Comparison of ENCODE assay signal across 8 mouse cellular contexts in the genomic region with DNA sequence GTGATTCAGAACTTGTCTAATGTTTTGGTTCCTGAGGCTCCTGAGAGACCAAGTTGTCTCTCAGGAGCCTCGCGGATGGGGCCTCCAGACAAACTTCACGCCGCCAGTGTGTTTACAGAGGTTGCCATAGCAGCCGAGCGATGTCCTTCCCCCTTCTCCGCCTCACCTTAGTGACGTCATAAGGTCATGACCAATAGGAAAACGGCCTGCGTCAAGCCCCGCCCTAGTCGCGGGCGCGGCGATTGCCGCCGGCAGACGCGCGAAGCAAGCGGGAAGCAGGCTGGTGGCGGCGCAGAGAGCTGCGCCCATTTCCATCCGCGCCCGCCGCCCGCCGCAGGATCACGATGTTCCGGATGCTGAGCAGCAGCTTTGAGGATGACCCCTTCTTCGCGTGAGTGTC. TPM values are rescaled to one million over a fixed set of nuclear protein-coding genes. Genes with fewer than 3 reads are reported as not detected.
DNase-seq lines count a peak whose midpoint lies in the region; ATAC-seq and TF ChIP-seq lines count a peak whose summit lies in the region.

A gene (plus strand): TSS at position 226 of the 400 bp plus-strand sequence.

- peak within 1 kb of the TSS; percentile 56 for H3K4me3 ChIP-seq in hindbrain, embryonic 12.5 days
- H3K4me3 ChIP-seq in lung, postnatal 0 days (ENCODE audit: low read depth, low read length), result peak within 1 kb of the TSS; percentile 36

- in situ Hi-C loops in Patski (cut with MboI; ENCODE audit: low pct_unique_long_range_greater_than_20kb), result no loop called here

- no peak for TF ChIP-seq EP300 in lung, postnatal 0 days (IDR thresholded peaks at IDR 0.05)

- H3K27me3 ChIP-seq in Patski, result peaks cover 35% of the 10 kb centered on the region
- peaks cover 23% of the 10 kb centered on the region for H3K27me3 ChIP-seq in hindbrain, embryonic 12.5 days
- no peaks in the 10 kb centered on the region for H3K27me3 ChIP-seq in lung, postnatal 0 days (replicated peaks; ENCODE audit: insufficient read depth, low read length)

- no peak within 1 kb of the TSS for H3K27ac ChIP-seq in hindbrain, embryonic 12.5 days
- no peak within 1 kb of the TSS for H3K27ac ChIP-seq in lung, postnatal 0 days (ENCODE audit: low read length)

- peak within 1 kb of the TSS; percentile 64 for H3K9ac ChIP-seq in hindbrain, embryonic 12.5 days
- H3K9ac ChIP-seq in lung, postnatal 0 days (replicated peaks; ENCODE audit: low read depth), result no peak within 1 kb of the TSS

- POLR2A ChIA-PET in Patski (lab: Charles Lee), result interaction anchor here (0.7 to 1.5 kb wide), 4 partner anchors 56 to 799 kb away, joined by 3 to 6 read pairs (median 4); a partner anchor contains a TSS

- WGBS in hindbrain, embryonic 12.5 days, result under 1% methylated on average over 35 of the region's 35 CpGs
- WGBS in lung, postnatal 0 days, result under 1% methylated on average over 35 of the region's 35 CpGs

- DNase-seq in Patski (ENCODE audit: low read depth, low spot score), result peak; percentile 83
- peak; percentile 96 for DNase-seq in cerebellum, postnatal 14 days
- DNase-seq in frontal cortex, postnatal 14 days (ENCODE audit: low spot score in 2 of 2), result peak; percentile 86 to 91
- DNase-seq in layer of hippocampus, postnatal 10 days (ENCODE audit: low spot score in 2 of 2), result peak; percentile 89 to 91
- peak; percentile 90 for DNase-seq in lung, postnatal 0 days (ENCODE audit: low spot score)
- peak; percentile 86 for DNase-seq in ovary, postnatal 14 days (ENCODE audit: low spot score)
- DNase-seq in thymus, postnatal 10 days (ENCODE audit: low spot score in 2 of 2), result peak; percentile 84 to 87

- H3K9me3 ChIP-seq in hindbrain, embryonic 12.5 days (replicated peaks), result no peaks in the 10 kb centered on the region
- no peaks in the 10 kb centered on the region for H3K9me3 ChIP-seq in lung, postnatal 0 days (ENCODE audit: low read length)

- CTCF ChIA-PET in Patski (lab: Charles Lee), result no interaction called here

- no peaks in the 10 kb centered on the region for H3K36me3 ChIP-seq in hindbrain, embryonic 12.5 days
- H3K36me3 ChIP-seq in lung, postnatal 0 days (ENCODE audit: insufficient read depth, low read length), result no peaks in the 10 kb centered on the region

- ATAC-seq in Patski, result peak; percentile 92
- peak; percentile 98 for ATAC-seq in hindbrain, embryonic 12.5 days (ENCODE audit: low FRiP score)
- ATAC-seq in lung, postnatal 0 days, result peak; percentile 97

- H3K4me2 ChIP-seq in hindbrain, embryonic 12.5 days (replicated peaks), result peak within 1 kb of the TSS; percentile 90
- peak within 1 kb of the TSS; percentile 62 for H3K4me2 ChIP-seq in lung, postnatal 0 days (replicated peaks; ENCODE audit: low read depth, low read length)

- no peak for TF ChIP-seq CTCF in Patski (IDR thresholded peaks at IDR 0.05)
- TF ChIP-seq CTCF in lung, postnatal 0 days (IDR thresholded peaks at IDR 0.05), result no peak

- peaks cover 4% of the 10 kb centered on the region; the same call in 1 of the 2 replicates for H3K4me1 ChIP-seq in hindbrain, embryonic 12.5 days
- H3K4me1 ChIP-seq in lung, postnatal 0 days (ENCODE audit: insufficient read depth, low read depth, low read length), result no peaks in the 10 kb centered on the region

RNA-seq across cellular contexts. Expression of the gene that starts here (rescaled TPM):
- 6.7 TPM for polyA plus RNA-seq in Patski (2021)
- 39.6 and 44.0 TPM in 2 replicates for polyA plus RNA-seq in hindbrain, embryonic 12.5 days (2016; fragmentation: Nextera tagmentation; extraction: Ambion mirVana)
- 1 to 10 TPM; 2.6 to 4.7 TPM for total RNA-seq in layer of hippocampus, postnatal 10 days (2021)
- polyA plus RNA-seq in lung, postnatal 0 days (2015; fragmentation: Nextera tagmentation; extraction: Ambion mirVana), result 39.8 and 54.8 TPM in 2 replicates
